Mouse (Mus musculus): Measurements from ENCODE around the gene Camta2. TPM values are rescaled to one million over a fixed set of nuclear protein-coding genes. Genes with fewer than 3 reads are reported as not detected.

Camta2 gene
- polyA plus RNA-seq, 1 experiment, result 22.6 TPM

DNA sequence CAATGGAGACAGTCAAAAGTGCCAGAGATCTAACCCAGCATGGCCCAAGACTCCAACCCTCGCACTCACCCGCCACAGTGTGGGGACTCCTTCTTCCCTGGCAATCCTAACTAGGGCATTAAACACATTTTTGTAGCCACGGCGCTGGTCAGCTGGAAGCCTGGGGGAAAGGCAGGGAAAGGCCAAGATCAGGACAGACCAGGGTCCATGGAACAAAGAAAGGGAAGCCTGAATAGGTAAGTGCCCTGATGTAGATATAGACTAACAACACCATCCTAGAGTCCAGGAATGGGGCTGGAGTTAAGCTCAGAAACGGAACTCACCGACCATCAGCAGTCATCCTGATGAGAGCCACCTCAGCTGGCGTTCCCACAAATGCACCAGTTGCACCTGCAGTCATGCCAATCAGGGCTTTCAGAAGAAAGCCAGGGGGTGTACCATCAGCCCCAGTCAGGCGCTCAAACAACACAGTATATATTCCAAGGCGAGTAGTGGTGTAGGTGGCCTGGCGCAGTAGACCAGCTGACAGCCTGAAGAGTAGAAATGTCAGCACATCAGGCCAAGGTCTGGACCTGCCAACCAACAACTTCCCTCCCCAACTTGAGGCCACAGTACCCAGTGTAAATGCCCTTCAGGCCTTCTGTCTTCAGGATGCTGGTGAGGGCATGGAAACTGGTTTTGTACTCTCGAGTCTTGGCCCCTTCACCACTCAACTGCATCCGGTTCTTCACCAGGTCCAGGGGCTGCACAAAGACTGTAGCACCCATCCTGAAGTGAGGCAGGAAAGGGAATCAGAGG is 42.2 kb downstream of the Camta2 start:
- H3K27me3 ChIP-seq (replicated peaks), result no peaks in the 10 kb centered on the region
- H3K4me1 ChIP-seq, result peaks cover 71% of the 10 kb centered on the region
- H3K36me3 ChIP-seq (replicated peaks; ENCODE audit: low read length), result peaks cover 84% of the 10 kb centered on the region

GRCm38 (mm10) chr11:70644564-70645103 is 43.3 kb downstream of the Camta2 start:
- no peaks in the 10 kb centered on the region for H3K27me3 ChIP-seq (replicated peaks)

More for the DNA sequence above, 42.2 kb downstream of the Camta2 start:
- Histone ChIP-seq H3K9me3 (no peaks in the 10 kb centered on the region), H3K4me3 (replicated peaks) (peak overlapping the region; percentile 93)
- TF ChIP-seq FLI1 (IDR thresholded peaks at IDR 0.05; ENCODE audit: low read length), result no peak
- no peak for TF ChIP-seq GATA1 (IDR thresholded peaks at IDR 0.05; ENCODE audit: borderline replicate concordance, low read length)

GRCm38 (mm10) chr11:70643051-70643450 is 44.9 kb downstream of the Camta2 start:
- H3K27me3 ChIP-seq (replicated peaks), result no peaks in the 10 kb centered on the region
- H3K36me3 ChIP-seq (replicated peaks; ENCODE audit: low read length), result peaks cover 75% of the 10 kb centered on the region
- H3K4me1 ChIP-seq, result peaks cover 74% of the 10 kb centered on the region
- TF ChIP-seq FLI1 (IDR thresholded peaks at IDR 0.05; ENCODE audit: low read length) (no peak), GATA1 (IDR thresholded peaks at IDR 0.05; ENCODE audit: borderline replicate concordance, low read length) (no peak)
- peak overlapping the region; percentile 93 for H3K4me3 ChIP-seq (replicated peaks)
- H3K9me3 ChIP-seq, result no peaks in the 10 kb centered on the region

More at GRCm38 (mm10) chr11:70644564-70645103, 43.3 kb downstream of the Camta2 start:
- TF ChIP-seq GATA1 (IDR thresholded peaks at IDR 0.05; ENCODE audit: borderline replicate concordance, low read length) (no peak), FLI1 (IDR thresholded peaks at IDR 0.05; ENCODE audit: low read length) (no peak)
- Histone ChIP-seq H3K36me3 (replicated peaks; ENCODE audit: low read length) (peaks cover 84% of the 10 kb centered on the region), H3K4me3 (replicated peaks) (peak overlapping the region; percentile 93), H3K9me3 (no peaks in the 10 kb centered on the region), H3K4me1 (peaks cover 71% of the 10 kb centered on the region)

- no peaks in the 10 kb centered on the region for H3K27me3 ChIP-seq (replicated peaks)
- peaks cover 87% of the 10 kb centered on the region for H3K4me1 ChIP-seq
- no peak for TF ChIP-seq GATA1 (IDR thresholded peaks at IDR 0.05; ENCODE audit: borderline replicate concordance, low read length)
- TF ChIP-seq FLI1 (IDR thresholded peaks at IDR 0.05; ENCODE audit: low read length), result no peak
- peak overlapping the region; percentile 93 for H3K4me3 ChIP-seq (replicated peaks)
- peaks cover 71% of the 10 kb centered on the region for H3K36me3 ChIP-seq (replicated peaks; ENCODE audit: low read length)
- H3K9me3 ChIP-seq, result no peaks in the 10 kb centered on the region
Observed at GRCm38 (mm10) chr11:70641241-70641640, 46.7 kb downstream of the Camta2 start.

DNA sequence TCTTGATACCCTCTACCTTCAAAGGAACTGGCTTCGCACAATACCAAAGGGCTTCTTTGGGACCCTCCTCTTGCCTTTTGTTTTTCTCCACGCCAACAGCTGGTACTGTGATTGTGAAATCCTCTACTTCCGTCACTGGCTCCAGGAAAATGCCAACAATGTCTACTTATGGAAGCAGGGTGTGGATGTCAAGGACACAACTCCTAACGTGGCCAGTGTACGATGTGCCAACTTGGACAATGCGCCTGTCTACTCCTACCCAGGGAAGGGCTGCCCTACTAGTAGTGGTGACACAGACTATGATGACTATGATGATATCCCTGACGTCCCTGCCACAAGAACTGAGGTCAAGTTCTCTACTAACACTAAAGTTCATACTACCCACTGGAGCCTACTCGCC is 47.9 kb downstream of the Camta2 start:
- no peaks in the 10 kb centered on the region for H3K27me3 ChIP-seq (replicated peaks)
- H3K36me3 ChIP-seq (replicated peaks; ENCODE audit: low read length), result peaks cover 58% of the 10 kb centered on the region
- H3K4me3 ChIP-seq (replicated peaks), result peak overlapping the region; percentile 93
- no peaks in the 10 kb centered on the region for H3K9me3 ChIP-seq
- H3K4me1 ChIP-seq, result peaks cover 83% of the 10 kb centered on the region
- TF ChIP-seq FLI1 (IDR thresholded peaks at IDR 0.05; ENCODE audit: low read length) (no peak), GATA1 (IDR thresholded peaks at IDR 0.05; ENCODE audit: borderline replicate concordance, low read length) (no peak)

DNA sequence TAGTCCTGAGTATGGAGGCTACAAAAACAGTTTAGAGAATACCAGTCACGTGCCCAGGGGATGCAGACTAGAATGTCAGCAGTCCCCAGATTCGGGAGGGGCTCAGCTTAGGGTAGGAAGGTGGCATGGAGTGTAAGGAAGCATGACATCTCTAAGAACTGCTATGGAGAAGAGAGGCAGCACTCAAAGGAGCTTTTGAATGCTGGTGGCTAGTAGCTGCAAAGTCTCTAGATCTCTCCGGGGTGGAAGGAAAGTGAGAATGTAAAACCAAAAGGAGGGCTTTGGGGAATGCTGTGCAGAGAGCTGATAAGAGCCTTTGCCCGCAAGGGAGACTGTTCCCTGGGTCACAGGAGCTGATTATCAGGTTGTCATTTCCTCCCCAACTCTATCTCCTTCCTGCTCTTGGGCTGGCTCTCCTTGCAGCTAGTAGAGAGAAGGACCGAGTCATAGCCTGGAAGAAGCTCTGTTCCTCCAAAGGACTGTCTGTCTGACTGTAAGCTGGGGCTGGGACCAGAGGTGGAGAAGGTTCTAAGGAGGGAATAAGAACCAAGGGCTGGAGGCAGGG is 49.1 kb downstream of the Camta2 start, which contains the start of gene Gp1ba:
Gene Gp1ba (plus strand): TSS at position 409 of the 565 bp plus-strand sequence.
- Histone ChIP-seq H3K27me3 (replicated peaks) (no peaks in the 10 kb centered on the region), H3K4me1 (peaks cover 85% of the 10 kb centered on the region), H3K4me3 (replicated peaks) (peak within 1 kb of the TSS; percentile 93), H3K9me3 (no peaks in the 10 kb centered on the region), H3K36me3 (replicated peaks; ENCODE audit: low read length) (peaks cover 51% of the 10 kb centered on the region)
- TF ChIP-seq GATA1 (IDR thresholded peaks at IDR 0.05; ENCODE audit: borderline replicate concordance, low read length) (peak; percentile 99), FLI1 (IDR thresholded peaks at IDR 0.05; ENCODE audit: low read length) (0 out of 2 replicates have a peak, but pooled peaks have one; percentile 53)

DNA sequence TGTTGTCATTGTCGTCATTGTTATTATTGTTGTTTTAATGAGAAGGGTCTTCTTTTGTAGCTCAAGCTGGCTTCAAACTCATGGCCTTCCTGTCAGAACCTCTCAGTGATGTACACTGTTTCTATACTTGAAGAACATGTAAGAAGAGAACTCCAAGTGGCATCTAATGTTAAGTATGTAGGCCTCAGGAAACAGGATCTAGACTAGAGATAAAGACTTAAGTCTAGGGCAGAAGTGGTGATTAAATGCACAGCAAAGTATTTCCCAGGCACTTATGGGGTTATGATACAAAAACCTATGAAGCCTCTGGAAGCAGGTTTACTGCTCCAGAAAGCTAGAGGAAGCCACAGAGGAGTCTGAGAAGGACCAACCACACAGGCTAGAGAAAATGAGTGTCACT is 49.6 kb downstream of the Camta2 start:
- peaks cover 46% of the 10 kb centered on the region for H3K36me3 ChIP-seq (replicated peaks; ENCODE audit: low read length)
- peak overlapping the region; percentile 93 for H3K4me3 ChIP-seq (replicated peaks)
- H3K9me3 ChIP-seq, result no peaks in the 10 kb centered on the region
- no peak for TF ChIP-seq FLI1 (IDR thresholded peaks at IDR 0.05; ENCODE audit: low read length)
- TF ChIP-seq GATA1 (IDR thresholded peaks at IDR 0.05; ENCODE audit: borderline replicate concordance, low read length), result no peak
- no peaks in the 10 kb centered on the region for H3K27me3 ChIP-seq (replicated peaks)
- peaks cover 81% of the 10 kb centered on the region for H3K4me1 ChIP-seq

GRCm38 (mm10) chr11:70637764-70638163 is 50.1 kb downstream of the Camta2 start:
- no peaks in the 10 kb centered on the region for H3K9me3 ChIP-seq
- H3K4me3 ChIP-seq (replicated peaks), result peak overlapping the region; percentile 93
- H3K36me3 ChIP-seq (replicated peaks; ENCODE audit: low read length), result peaks cover 41% of the 10 kb centered on the region
- no peaks in the 10 kb centered on the region for H3K27me3 ChIP-seq (replicated peaks)
- peaks cover 79% of the 10 kb centered on the region for H3K4me1 ChIP-seq
- TF ChIP-seq GATA1 (IDR thresholded peaks at IDR 0.05; ENCODE audit: borderline replicate concordance, low read length) (no peak), FLI1 (IDR thresholded peaks at IDR 0.05; ENCODE audit: low read length) (no peak)

GRCm38 (mm10) chr11:70635601-70636000 is 52.3 kb downstream of the Camta2 start:
- H3K27me3 ChIP-seq (replicated peaks), result no peaks in the 10 kb centered on the region
- peaks cover 20% of the 10 kb centered on the region for H3K36me3 ChIP-seq (replicated peaks; ENCODE audit: low read length)
- no peaks in the 10 kb centered on the region for H3K9me3 ChIP-seq
- TF ChIP-seq GATA1 (IDR thresholded peaks at IDR 0.05; ENCODE audit: borderline replicate concordance, low read length) (no peak), FLI1 (IDR thresholded peaks at IDR 0.05; ENCODE audit: low read length) (no peak)
- H3K4me1 ChIP-seq, result peaks cover 86% of the 10 kb centered on the region
- peak overlapping the region; percentile 56 for H3K4me3 ChIP-seq (replicated peaks)

DNA sequence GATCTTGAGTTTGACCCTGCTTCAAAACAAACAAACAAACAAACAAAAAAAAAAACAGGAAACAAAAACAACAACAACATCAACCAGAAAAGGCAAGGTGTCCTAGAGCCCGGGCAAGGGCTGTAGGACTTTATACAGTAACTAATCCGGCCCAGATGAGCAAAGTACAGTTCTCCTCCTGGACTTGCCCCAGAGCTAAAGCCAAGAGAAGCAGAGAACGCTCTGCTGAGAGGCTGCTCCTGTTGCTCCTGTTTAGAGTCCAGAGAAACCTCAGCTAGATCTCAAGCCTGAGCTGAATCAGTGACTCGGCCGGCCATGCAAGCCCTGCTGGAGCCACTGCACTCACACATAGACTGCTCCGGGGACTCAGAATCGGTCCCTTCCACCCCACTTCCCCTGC is 57.8 kb downstream of the Camta2 start:
- H3K9me3 ChIP-seq, result no peaks in the 10 kb centered on the region
- no peaks in the 10 kb centered on the region for H3K27me3 ChIP-seq (replicated peaks)
- no peak for TF ChIP-seq FLI1 (IDR thresholded peaks at IDR 0.05; ENCODE audit: low read length)
- no peak for TF ChIP-seq GATA1 (IDR thresholded peaks at IDR 0.05; ENCODE audit: borderline replicate concordance, low read length)
- H3K4me3 ChIP-seq (replicated peaks), result peak overlapping the region; percentile 70
- peaks cover 5% of the 10 kb centered on the region for H3K36me3 ChIP-seq (replicated peaks; ENCODE audit: low read length)
- H3K4me1 ChIP-seq, result peaks cover 65% of the 10 kb centered on the region

Data from megakaryocyte, embryonic 14.5 days (primary cell).